In the genomic region with DNA sequence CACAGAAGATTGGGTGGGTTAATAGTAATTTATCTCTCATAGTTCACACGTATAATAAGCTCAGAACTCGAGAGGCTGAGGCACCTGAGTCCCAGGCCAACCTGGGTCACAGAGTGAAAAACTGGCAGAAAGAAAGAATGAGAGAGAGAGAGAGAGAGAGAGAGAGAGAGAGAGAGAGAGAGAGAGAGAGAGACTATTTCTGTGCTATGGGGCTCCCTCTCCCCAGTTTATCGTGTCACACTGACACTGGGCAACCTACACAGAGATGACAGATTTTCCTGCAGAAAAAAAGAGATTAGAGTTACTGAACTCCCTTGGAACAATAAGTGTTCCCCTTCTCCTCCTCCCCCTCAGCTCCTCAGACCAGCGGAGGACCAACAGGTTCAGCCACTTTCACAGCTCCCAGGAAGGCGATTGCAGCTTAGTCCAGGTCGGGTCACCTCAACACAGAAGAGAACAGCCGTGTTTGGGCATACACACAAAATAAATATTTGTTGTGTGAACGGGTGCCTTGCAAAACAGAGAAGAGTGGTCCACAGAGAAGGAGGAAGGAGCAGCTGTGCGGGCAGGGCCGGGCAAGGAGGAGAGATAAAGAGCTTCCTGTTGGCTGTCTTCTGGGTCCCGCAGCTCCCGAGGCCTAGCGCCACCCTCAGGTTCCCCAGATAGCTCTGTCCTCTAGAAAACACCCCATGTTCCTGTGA, we compare ENCODE assay signal across 9 mouse cellular contexts. TPM values are rescaled to one million over a fixed set of nuclear protein-coding genes. Genes with fewer than 3 reads are reported as not detected.
DNase-seq lines count a peak whose midpoint lies in the region; ATAC-seq and TF ChIP-seq lines count a peak whose summit lies in the region.
"Had no signal": no experiment of that assay in that cellular context is flagged by ENCODE, and none has a peak within 500 bp of the region (broad histone marks: within the 10 kb centered on the region; RNA-seq: fewer than 3 reads in every experiment).

No protein-coding gene starts in this region.

- peak overlapping the region; percentile 51 for H3K4me2 ChIP-seq in heart, embryonic 15.5 days

- intact Hi-C loops in left cerebral cortex, postnatal 25 days (cut with DNase I), result no loop called here

- H3K9ac ChIP-seq in heart, embryonic 15.5 days, result no peak overlapping the region

- H3K9me3 ChIP-seq in heart, embryonic 15.5 days (replicated peaks), result no peaks in the 10 kb centered on the region
- H3K9me3 ChIP-seq in midbrain, embryonic 10.5 days (replicated peaks), result no peaks in the 10 kb centered on the region

- no peak for ATAC-seq in heart, embryonic 15.5 days (replicated peaks; ENCODE audit: insufficient number of reproducible peaks, insufficient read depth, low FRiP score, low read depth)

- no peak overlapping the region for H3K4me3 ChIP-seq in bone marrow, adult 2 months (replicated peaks; ENCODE audit: control insufficient read depth, low read depth, low read length)
- H3K4me3 ChIP-seq in heart, embryonic 15.5 days, result peak overlapping the region; percentile 13; the same call in 1 of the 2 replicates
- peak overlapping the region; percentile 38 for H3K4me3 ChIP-seq in midbrain, embryonic 10.5 days

- WGBS in bone marrow, adult 2 months, result 11% methylated on average over 13 of the region's 13 CpGs
- WGBS in heart, embryonic 15.5 days, result 5% methylated on average over 13 of the region's 13 CpGs
- WGBS in midbrain, embryonic 10.5 days, result 17% methylated on average over 13 of the region's 13 CpGs

- peak; percentile 53 for TF ChIP-seq CTCF in bone marrow, adult 2 months (IDR thresholded peaks at IDR 0.05; ENCODE audit: control insufficient read depth, insufficient read depth, low read length)

- no peak overlapping the region for H3K27ac ChIP-seq in bone marrow, adult 2 months (ENCODE audit: control insufficient read depth, insufficient read depth, low read depth, low read length, poor library complexity)
- H3K27ac ChIP-seq in heart, embryonic 15.5 days, result no peak overlapping the region
- H3K27ac ChIP-seq in midbrain, embryonic 10.5 days (replicated peaks), result peak overlapping the region; percentile 79

- no peak for TF ChIP-seq POLR2A in bone marrow, adult 2 months (IDR thresholded peaks at IDR 0.05; ENCODE audit: borderline replicate concordance, control insufficient read depth, low read depth, low read length)

- no peaks in the 10 kb centered on the region for H3K4me1 ChIP-seq in bone marrow, adult 2 months (ENCODE audit: control insufficient read depth, insufficient read depth, low read length)
- H3K4me1 ChIP-seq in heart, embryonic 15.5 days (replicated peaks), result 0 out of 2 replicates have a peak, but pooled peaks cover 3% of the 10 kb centered on the region
- H3K4me1 ChIP-seq in midbrain, embryonic 10.5 days, result peaks cover 11% of the 10 kb centered on the region

- peak; percentile 28 to 29 for DNase-seq in left cerebral cortex, adult 18-20 months (ENCODE audit: low spot score in 2 of 2)
- DNase-seq in left cerebral cortex, postnatal 25 days (ENCODE audit: low spot score in 2 of 2), result no peak
- peak; percentile 65 to 76 for DNase-seq in kidney, postnatal 4 days
- peak; percentile 58 for DNase-seq in midbrain, embryonic 10.5 days (ENCODE audit: low spot score)
- DNase-seq in splenic B cell, adult 2 months (ENCODE audit: low read depth, low spot score), result peak; percentile 65
- no peak for DNase-seq in layer of hippocampus, postnatal 36 days

- no peaks in the 10 kb centered on the region for H3K36me3 ChIP-seq in heart, embryonic 15.5 days
- H3K36me3 ChIP-seq in midbrain, embryonic 10.5 days, result no peaks in the 10 kb centered on the region
- H3K36me3 ChIP-seq in splenic B cell, adult 2 months (ENCODE audit: control insufficient read depth, insufficient read depth, low read length, poor library complexity, severe bottlenecking), result no peaks in the 10 kb centered on the region

- H3K27me3 ChIP-seq in heart, embryonic 15.5 days, result peaks cover 31% of the 10 kb centered on the region
- 0 out of 2 replicates have a peak, but pooled peaks cover 5% of the 10 kb centered on the region for H3K27me3 ChIP-seq in midbrain, embryonic 10.5 days (ENCODE audit: low read depth, poor library complexity, severe bottlenecking)
- H3K27me3 ChIP-seq in splenic B cell, adult 2 months (ENCODE audit: control insufficient read depth, insufficient read depth, low read length, poor library complexity, severe bottlenecking), result no peaks in the 10 kb centered on the region

RNA-seq across cellular contexts. Expression of a gene that starts 33.5 kb away (rescaled TPM):
- total RNA-seq in left cerebral cortex, adult 18-20 months (2021), result under 1 TPM in 1 of 2 experiments, not detected in 1; 0.23 TPM
- total RNA-seq in left cerebral cortex, postnatal 25 days (2021), result under 1 TPM in 1 of 2 experiments, not detected in 1; 0.27 TPM
- polyA plus RNA-seq in bone marrow, adult 2 months (2011; ENCODE audit: insufficient read depth, insufficient read length, low replicate concordance, missing spikeins), result not detected in 2 replicates
- 0.15 and 0.36 TPM in 2 replicates for polyA plus RNA-seq in heart, embryonic 15.5 days (2015; fragmentation: Nextera tagmentation; extraction: Ambion mirVana)
- 0.07 and 0.09 TPM in 2 replicates for polyA plus RNA-seq in midbrain, embryonic 10.5 days (2016; fragmentation: Nextera tagmentation; extraction: Ambion mirVana)
- under 1 TPM in 1 of 2 experiments, not detected in 1; 0.42 TPM for total RNA-seq in layer of hippocampus, postnatal 36 days (2021)
- total RNA-seq: gastrocnemius, postnatal 4 days had no signal

RNA-seq across cellular contexts. Expression of a gene that starts 44.6 kb away (rescaled TPM):
- total RNA-seq in left cerebral cortex, adult 18-20 months (2021), result not detected
- total RNA-seq in left cerebral cortex, postnatal 25 days (2021), result under 1 TPM in 1 of 2 experiments, not detected in 1; 0.25 TPM
- 0.56 TPM in 1 of 2 replicates, not detected in the other for polyA plus RNA-seq in bone marrow, adult 2 months (2011; ENCODE audit: insufficient read depth, insufficient read length, low replicate concordance, missing spikeins)
- not detected in 2 replicates for polyA plus RNA-seq in heart, embryonic 15.5 days (2015; fragmentation: Nextera tagmentation; extraction: Ambion mirVana)
- polyA plus RNA-seq in midbrain, embryonic 10.5 days (2016; fragmentation: Nextera tagmentation; extraction: Ambion mirVana), result 0.07 TPM in 2 replicates
- total RNA-seq in layer of hippocampus, postnatal 36 days (2021), result not detected

RNA-seq across cellular contexts. Expression of a gene that starts 55.0 kb away (rescaled TPM):
- 10 to 100 TPM; 18.0 to 18.2 TPM for total RNA-seq in left cerebral cortex, adult 18-20 months (2021)
- 10 to 100 TPM; 18.5 to 22.2 TPM for total RNA-seq in left cerebral cortex, postnatal 25 days (2021)
- polyA plus RNA-seq in bone marrow, adult 2 months (2011; ENCODE audit: insufficient read depth, insufficient read length, low replicate concordance, missing spikeins), result 7.3 and 12.3 TPM in 2 replicates
- 9.9 and 10.9 TPM in 2 replicates for polyA plus RNA-seq in heart, embryonic 15.5 days (2015; fragmentation: Nextera tagmentation; extraction: Ambion mirVana)
- polyA plus RNA-seq in midbrain, embryonic 10.5 days (2016; fragmentation: Nextera tagmentation; extraction: Ambion mirVana), result 27.6 and 28.2 TPM in 2 replicates
- total RNA-seq in layer of hippocampus, postnatal 36 days (2021), result 10 to 100 TPM; 23.5 to 26.0 TPM

Comparison
In these comparisons a context has a peak if more than half of its experiments do, and no peak if none do; other contexts are left out.
1. DNase-seq: peak in left cerebral cortex, adult 18-20 months (2 of 2), kidney, postnatal 4 days (2 of 2), midbrain, embryonic 10.5 days (single experiment) and splenic B cell, adult 2 months (single experiment); none in left cerebral cortex, postnatal 25 days (0 of 2) and layer of hippocampus, postnatal 36 days (0 of 2).